Mouse (Mus musculus) megakaryocyte, embryonic 14.5 days (primary cell): ENCODE results near the gene Pccb.

ENCODE experiments used
- FLI1 ChIP-seq: IDR thresholded peaks from 2 replicates; pipeline ENCODE4 v1.6.1; 2012; ENCODE audit warnings: low read length, inconsistent platforms, mixed read lengths
- GATA1 ChIP-seq: IDR thresholded peaks from 3 replicates; pipeline ENCODE4 v1.6.1; 2012; ENCODE audit warnings: mixed read lengths, low read length, inconsistent platforms, borderline replicate concordance

DNA sequence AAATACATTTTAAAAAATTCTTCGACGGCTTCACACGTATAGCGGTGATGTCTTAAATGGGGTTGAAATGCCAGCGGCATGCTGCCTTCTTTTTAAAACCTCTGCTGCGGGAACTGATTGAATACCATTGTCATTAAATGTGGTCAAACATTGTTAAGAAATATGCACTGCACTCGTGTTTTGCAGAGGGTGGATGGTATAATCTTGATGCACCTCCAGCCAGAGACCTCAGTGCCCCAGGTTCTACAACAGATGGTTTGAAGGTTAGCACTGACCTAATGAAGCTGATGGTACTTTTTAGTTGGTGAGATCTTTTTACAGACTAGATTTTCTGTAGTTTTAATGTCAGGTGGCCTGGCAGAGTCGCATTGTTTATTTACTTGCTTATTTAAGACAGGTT is 41.0 kb upstream of the Pccb start:
- no peak for TF ChIP-seq GATA1
- no peak for TF ChIP-seq FLI1
